Mouse (Mus musculus) brain, embryonic 14.5 days (tissue): ENCODE measurements at regions not wholly inside any gene's neighbourhood (a gene's known extent, or its start where the extent isn't known, plus 50 kb on each side); places are given as distances from the start of the nearest gene placed in this dataset.

Experiments used
- CTCF ChIP-seq: fragments of 200-500 bp; IDR thresholded peaks from 2 replicates; pipeline ENCODE4 v1.5.1; 2012; ENCODE audit warnings: inconsistent platforms, mild to moderate bottlenecking, moderate library complexity, borderline replicate concordance; ENCODE audit not compliant: insufficient read depth, insufficient read length; ENCODE audit errors: extremely low read depth
- POLR2A ChIP-seq: fragments of 200-500 bp; IDR thresholded peaks from 2 replicates; pipeline ENCODE4 v1.6.1; 2012; ENCODE audit warnings: mild to moderate bottlenecking, inconsistent platforms, borderline replicate concordance; ENCODE audit not compliant: poor library complexity, insufficient read depth, insufficient read length, severe bottlenecking; ENCODE audit errors: extremely low read depth

GRCm38 (mm10) chr17:48606767-48607166 is 152.1 kb downstream of the Unc5cl start:
- TF ChIP-seq CTCF (no peak), POLR2A (no peak)
